Mouse (Mus musculus) retina, adult 2 months (tissue): ENCODE measurements around the gene Grid1.

Experiments used
- DNase-seq: peaks from one replicate; pipeline ENCODE4 v3.0.0-alpha.2; 2012; ENCODE audit warnings: low read depth, low spot score

The Grid1 gene

DNA sequence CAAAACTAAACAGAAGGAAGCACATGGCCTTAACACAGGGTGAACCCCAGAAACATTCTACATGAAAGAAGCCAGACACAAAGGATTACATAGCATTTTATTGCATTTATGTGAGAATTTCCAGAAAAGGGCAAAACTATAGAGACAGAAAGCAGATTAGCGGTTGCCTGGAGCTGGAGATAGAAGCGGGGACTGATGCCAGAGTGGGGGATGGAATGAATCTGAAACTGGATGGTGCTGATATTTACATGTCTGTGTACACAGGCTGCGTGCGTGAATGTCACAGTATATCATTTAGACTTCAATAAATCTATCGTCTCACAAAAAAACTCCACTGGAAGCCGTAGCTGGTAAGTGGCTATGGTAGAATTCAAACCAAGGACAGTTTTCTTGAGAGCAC lies 96.4 kb downstream of the Grid1 start:
- DNase-seq: no peak

DNA sequence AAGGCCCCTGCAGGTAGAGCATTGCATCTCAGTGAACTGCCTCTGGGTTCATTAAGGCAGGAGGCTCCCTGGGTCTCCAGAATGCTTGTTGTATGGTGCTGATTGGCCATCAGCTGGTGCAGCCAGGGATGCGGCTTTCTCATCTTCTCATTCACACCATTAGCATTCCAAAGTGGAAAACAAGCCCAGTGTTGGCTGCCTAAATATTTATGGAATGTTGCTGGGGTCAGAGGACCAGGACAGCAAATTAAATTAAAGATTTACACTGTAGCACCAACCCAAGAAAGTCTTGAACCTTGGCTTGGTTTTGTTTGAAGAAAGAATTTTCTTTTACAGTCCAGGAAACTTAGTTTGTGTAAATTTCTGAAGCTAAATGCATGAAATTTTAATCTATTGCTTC lies 97.2 kb downstream of the Grid1 start:
- no peak for DNase-seq

DNA sequence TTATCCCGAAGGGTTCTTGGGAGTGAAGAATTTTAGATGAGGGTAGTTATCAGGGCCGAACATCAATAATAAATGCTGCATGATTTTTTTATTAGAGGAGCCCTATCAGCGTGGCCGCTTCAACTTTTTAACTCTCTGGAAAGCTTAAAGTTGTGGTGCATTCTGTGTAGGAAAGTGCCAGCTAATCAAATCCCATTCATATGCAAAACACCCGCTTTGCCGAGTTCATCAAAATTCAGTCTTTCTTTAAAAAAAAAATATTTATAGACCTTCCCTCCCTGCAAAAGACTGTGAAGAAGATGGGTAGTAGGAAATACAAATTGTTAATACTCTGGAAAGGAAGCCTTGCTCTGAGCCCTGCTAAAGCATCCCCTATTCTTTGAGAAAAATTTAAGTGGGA lies 99.3 kb downstream of the Grid1 start:
- DNase-seq: no peak

DNA sequence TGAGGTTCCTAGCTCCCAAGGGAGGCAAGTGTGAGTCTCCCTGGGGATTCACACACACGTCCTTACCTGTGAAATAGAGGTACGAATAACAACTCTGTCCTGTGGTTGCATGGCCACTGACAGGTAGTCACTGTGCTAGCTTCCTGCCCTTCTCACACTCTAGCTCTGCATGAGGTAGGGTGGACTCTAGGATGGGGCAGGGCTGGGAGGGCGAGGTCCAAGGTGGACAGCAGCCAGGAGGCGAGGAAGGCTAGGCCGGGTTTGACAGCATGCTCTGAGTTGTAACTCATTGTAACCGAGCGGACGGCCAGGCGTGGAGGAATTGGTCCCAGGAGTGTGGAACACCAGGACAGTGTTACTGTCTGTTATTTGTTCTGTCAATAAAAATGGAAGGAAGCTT lies 101.4 kb downstream of the Grid1 start:
- no peak for DNase-seq

DNA sequence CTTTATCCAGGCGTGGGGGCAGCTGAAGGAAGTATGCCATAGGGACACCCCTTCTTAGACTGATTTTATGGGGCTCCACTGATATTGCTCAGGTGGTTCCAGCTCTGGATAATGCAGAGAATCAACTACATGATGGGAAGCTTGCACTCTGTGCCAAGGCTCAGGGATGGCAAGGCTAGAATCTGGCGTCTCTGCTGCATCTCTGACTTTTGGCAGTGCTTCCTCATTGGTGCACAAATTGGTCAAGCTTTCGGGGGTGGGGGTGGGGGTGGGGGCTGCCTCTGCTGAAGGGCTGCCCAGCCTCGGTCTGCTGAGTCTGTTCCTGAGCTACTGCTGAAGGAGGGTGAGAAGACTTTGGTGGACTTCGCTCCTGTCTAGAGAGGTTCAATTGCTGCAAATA lies 105.1 kb downstream of the Grid1 start:
- DNase-seq: no peak

DNA sequence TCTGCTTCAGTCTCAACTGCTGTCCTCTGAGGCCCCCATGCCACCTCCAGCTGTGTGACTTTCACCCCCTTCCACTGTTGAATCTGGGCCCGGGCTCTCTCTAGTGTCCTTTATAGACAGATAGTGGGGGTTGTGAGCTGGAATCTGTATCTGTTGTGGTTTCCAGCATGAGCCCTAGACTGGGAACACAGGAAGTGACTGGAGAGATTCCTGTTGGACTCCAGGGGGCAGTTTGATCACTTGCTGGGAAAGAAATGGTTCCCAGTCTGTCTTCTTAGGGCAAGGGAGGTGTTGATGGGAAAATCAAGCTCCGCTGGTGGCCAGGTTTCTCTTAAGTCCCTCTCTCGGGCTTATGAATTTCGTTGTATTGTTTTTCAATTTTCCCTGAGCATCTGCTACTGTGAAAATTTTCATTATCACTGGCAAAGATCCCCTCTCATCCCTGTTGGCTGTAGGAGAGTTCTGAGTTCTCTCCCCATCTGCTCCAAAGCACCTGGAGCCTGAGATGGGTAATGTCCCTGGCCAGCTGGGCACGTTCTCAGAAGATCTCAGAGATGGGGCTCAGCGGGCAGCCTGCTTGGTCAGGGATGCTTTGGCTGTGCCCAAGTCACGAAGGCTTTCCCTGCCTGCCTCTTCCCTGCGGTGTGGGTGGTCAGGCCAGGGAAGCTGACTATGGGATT lies 110.3 kb downstream of the Grid1 start:
- no peak for DNase-seq

DNA sequence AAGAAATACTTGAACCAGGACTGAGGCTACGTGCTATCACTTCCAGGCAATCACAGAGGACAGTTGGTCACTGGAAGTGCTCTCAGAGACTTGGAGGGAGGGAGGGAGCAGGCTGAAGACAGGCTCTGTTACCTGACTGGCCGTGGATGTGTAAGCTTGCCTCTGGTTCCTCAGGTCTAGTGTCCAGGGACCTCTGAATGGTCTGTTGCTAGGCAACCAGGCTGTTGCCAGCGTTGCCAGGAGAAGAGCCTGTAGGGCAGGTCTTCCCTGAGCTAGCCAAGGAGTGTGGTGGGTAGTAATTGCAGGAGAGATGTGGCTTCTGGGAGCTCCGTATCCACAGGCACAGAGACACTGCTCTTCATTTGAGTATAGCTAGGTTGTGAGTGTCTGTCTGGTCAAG lies 113.3 kb downstream of the Grid1 start:
- DNase-seq: no peak

DNA sequence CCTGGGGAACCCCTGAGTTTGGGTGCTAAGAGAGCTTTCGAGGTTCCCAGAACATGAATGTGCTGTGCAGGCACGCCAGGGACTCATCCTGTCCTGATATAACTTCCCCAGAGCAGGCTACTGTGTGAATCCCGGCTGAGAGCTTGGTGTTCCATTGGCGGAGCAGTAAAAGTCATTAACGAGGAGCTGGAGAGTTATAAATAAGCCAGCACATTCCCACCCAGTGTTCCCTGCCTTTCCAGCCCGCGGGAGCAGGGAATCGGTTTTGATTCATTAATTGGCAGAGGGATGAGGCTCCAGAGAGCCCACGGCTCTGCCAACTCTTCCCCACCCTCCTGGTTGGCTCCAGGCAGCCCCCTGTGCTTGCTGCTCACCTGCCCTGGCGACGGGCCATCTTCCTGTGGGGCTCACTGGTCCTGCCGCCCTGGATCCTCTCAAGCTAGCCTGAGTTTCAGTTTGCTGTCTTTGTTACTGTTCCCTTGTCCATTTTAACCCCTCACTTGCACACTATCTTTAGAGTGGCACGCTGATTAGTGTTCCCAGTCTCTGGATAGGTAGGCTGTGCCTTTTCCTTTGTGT lies 116.4 kb downstream of the Grid1 start:
- DNase-seq: no peak

DNA sequence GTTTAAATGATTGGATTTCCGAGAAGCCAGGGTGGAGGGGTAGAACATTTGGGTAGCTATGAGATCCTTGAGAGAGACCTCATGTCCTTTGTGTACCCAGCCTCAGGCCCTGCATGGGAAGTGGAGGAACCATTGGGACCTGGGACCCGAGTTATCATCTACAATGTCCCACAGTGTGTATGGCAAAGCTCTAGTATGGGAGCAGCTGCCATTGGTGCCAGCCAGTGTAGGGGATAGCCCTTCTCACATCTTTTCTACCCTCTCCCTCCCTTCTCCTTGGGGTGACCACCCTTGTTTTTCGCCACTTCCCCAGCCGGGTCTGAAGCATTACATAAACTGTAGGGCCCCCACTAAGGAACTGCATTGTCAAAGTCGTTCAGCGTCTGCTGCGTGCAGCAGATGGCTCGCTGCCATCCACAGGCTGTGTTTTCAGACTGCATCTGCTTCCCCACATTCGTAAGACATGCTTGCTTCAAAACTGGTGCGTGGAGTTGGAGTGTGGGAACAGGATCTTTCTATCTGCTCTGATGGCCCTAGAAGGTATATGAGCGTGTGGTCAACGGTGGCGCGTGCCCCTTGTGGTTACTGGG lies 124.6 kb downstream of the Grid1 start:
- DNase-seq: no peak

DNA sequence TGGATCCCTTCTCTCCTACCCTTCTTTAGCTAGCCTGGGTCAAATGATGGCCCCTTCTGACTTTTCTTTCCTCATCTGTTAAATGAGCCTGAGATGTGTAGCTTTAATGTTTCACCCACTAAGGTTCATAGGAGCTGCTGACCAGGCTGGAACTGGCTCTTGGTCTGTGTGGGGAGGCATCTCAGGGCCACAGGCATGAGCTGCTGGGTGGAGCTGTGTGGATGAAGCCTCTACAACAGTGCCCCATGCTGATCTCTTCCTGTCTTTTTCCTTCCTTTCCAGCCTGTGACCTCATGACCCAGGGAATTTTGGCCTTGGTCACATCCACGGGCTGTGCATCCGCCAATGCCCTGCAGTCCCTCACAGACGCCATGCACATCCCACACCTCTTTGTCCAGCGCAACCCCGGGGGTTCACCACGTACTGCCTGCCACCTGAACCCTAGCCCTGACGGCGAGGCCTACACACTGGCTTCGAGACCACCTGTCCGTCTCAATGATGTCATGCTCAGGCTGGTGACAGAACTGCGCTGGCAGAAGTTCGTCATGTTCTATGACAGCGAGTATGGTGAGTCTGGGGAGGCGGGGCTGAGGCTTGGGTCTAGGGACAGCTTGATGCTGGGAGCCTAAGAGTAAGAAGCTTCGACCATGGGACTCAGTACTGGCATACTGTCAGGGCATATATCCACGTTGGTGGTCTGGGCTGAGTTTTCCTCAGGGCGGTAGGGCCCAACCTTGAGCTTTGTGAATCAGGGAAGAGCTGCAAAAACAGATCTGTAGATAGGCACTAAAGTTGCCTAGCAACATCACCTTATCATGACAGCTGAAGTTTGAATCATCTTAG lies 125.8 kb downstream of the Grid1 start:
- no peak for DNase-seq

DNA sequence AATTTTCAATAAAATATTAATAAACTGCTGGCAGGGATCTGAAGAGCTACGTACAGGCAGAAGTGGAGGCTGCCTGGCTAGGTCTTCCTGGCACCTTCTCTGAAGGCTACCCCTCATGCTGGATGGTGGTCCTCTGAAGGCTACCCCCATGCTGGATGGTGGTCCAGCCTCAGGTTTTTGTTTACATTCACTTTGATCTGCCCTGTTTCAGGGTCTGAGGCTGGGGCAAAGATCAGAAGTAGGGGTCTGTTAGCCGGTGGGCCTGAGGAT lies 126.3 kb downstream of the Grid1 start:
- no peak for DNase-seq

DNA sequence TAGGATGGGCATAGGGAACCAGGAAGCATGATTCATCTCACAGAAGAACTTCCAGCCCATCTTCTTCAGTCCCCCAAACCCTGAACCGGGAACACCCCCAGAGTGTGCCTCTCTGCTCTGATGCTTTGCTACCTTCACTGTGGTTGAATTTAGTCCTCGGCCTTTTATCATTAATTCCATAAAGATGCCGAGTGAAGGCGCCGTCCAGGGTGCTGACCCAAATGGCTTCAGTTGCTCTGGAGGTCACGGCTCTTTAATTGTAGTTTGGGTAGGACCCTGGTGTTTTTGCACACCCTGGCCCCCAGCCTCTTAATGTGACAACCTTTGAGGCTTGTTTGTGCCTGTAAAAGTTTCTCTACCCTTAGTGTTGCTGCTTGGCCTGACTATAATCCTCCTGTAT lies 128.3 kb downstream of the Grid1 start:
- DNase-seq: no peak

DNA sequence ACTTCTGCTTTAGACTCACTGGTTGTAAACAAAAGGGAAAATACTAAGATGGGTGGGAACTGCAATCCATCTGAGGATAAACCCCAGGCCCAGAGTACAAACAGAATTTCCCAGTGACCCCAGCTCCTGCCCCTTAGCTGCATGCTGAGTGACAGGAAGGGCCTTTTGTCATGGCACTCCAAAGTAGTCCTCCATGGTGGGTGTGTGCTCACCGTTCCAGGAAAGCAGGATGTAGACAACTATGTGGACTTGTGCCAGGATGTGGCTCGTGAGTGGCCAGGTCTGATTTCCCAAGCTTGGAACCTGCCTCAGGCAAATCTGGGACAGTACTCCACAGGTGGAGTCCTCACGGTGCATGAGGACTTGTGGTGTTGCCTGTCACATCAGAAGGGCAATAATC lies 132.4 kb downstream of the Grid1 start:
- DNase-seq: no peak

DNA sequence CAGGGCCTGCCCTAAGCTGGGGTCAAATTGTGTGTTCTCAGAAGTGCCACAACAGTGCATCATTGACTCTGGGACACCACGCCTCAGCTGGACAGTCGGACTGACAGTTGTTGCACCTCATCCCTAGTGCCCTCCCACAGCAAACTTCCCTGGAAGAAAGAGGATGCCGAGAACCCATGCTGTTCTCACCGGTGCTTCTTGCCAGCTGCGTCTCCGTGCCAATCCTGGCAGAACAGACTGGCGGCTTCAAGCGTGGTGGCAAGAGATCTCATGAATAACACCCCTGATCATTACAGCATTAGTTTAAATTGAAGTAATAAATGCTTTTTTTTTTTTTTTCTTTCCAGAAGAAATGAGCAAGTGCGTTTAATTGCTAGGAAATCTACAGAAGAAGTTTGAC lies 133.7 kb downstream of the Grid1 start:
- no peak for DNase-seq

DNA sequence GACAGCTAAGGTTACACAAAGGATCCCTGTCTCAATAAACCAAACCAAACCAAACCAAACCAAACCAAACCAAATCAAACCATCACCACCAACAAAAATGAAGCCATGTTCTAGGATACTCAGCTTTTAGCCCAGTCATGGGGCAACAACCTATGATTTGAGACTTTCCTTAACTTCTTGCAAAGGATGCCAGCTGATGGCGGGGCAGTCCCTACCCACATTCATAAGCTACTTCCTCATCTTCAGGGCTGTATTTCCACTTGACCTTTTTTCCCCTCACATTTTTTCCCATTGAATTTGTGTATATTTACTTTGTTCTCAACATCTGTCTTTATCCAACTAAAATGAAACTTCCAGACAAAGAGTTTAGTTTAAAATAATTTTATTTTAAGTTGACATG lies 135.8 kb downstream of the Grid1 start:
- no peak for DNase-seq

DNA sequence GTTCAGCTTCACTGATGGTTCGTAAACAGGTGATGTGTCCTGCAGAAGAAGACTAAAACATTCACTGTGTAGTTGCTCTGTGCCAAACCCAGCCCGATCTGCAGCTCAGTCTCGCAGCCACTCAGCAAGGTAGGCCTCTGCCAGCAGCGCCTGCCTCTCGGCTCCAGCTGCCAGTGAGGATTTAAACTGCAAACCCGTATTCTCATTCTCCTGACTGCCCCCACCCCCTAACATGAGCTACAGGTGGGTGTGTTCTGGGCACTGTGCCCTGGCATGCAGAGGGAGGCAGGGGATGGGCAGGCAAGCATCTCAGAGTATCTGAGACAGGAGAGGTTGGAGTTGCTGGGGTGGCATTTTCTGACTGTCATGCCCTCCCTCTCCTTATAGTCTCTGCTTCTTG lies 140.3 kb downstream of the Grid1 start:
- no peak for DNase-seq

DNA sequence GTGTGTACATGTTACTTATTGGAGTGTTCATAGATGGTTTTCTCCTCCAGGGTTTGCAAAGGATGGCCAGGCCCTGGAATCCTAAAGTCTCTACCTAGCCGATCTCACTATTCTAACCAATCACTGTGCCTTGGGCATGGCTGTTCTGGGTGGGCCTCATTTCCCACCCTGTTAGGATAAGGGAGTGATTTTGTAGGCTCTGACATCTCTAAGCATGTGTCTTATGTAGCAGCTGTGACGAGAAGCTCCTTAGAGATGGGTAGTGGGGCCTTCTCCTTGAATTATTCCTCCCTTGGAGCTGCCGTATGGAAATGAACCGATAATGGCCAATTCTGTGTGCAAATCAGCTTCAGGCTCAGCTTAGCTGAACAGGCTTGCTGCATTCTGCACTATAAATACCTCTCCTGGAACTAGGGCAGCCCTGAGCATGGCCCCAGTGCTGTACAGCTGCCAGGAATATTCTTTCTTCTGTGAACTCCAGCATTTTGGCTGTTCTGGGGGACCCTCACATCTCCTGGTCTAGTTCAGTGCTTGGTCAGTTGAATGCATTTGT lies 143.8 kb downstream of the Grid1 start:
- DNase-seq: no peak

DNA sequence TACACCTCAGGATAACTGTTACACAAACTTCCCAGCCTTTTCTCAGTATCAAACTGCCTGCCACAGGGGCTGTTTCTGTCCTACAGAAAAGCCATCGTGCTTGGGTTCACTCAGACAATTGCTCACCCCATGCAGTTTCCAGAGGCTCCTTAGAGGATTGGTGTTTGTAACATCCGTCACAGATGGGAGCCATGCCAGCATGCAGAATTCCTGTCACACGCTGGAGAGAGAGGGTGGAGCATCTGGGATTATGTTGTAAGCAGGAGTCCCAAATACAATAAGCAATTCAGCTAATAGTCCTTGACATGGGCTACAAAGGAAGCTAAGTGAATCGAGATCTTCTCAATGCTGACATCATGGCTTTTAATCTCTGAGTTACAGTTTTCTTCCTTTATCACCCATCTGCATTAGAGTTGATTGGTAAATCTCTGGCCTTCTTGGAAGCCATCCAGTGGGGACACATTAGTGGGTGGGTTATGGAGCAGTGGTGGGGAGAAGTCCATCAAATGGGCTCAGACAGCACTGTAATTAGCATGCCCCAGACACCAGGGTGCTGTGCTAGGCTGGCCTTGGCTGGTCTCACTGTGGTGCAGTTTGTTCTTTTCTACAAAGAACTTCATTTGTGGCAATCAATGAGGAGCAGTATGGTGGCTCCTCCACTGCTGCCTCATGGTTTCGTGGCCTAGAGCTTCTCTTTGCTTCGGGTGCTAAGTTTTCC lies 149.4 kb downstream of the Grid1 start:
- DNase-seq: no peak

DNA sequence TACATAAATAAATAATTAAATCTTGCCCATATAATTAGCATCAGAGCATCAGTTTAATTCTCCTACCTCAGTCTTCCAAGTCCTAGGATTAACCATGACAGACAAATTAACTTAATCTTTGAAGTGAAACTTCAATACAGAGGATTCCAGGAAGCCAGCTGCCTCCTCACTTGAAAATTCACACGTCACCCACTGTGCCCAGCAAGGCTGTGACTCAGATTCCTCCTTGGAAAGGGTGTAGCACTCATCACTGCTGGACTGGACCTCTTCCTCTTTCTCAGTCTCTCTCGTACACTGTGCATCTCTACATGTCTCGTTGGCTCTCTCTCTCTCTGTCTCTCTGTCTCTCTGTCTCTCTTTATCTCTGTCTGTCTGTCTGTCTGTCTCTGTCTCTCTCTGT lies 153.0 kb downstream of the Grid1 start:
- no peak for DNase-seq

DNA sequence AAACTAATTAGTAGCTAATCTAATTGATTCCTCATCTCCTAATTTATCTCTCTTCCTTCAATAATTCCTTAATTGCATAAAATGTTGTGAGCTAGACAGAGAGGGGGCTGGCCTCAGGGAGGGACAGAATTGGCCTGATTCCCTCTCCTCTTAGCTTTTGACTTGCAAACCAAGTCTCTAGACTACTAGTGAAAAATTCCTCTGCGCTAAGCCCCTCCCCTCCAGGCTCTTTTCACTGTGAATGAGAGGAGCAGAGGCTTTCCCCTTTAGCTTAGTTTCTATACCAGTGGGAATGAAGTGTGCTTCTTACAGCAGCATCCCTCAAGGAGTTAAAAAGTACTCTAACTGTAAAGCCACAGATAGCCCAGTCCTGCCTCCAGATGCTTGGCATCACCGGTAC lies 160.8 kb downstream of the Grid1 start:
- DNase-seq: no peak

DNA sequence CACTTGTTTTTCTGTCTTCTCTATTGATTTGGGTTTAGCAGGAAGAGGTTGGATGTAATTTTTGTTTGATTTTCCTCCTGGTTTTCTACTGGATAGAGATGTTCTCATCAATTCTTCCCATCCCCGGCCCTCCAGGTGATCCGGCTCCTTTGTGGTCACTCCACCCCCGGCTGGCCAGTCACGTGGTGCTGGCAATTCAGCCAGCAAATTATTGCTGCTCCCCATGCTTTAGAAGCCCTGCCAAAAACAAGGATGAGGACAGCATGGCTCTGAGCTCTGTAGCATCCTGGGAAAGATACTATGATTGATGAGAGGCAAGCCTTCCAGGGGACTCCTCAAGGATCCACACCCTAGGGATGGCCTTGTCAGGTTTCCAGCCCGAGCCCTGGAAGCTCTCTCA lies 169.2 kb downstream of the Grid1 start:
- DNase-seq: no peak

DNA sequence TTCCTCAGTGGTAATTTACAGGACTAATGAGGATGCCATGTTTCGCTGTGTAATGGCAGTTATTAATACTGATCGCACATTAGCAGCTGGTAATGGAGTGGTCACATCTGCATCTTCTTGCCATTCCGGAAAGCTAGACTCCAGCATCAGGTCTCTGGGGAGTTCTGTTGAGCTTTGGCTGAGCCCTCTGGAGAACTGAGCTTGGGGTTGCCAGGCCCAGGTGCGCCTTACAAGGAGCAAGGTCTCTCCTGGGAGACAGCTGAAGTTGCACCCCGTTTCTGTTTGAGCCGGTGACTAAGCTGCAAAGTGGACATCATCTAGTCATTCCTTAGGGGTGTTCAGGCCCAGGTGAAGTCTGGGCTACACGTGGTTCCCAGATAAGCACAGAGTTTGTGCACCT lies 186.8 kb downstream of the Grid1 start:
- no peak for DNase-seq
